Mouse (Mus musculus) cerebellum, adult 2 months (tissue): ENCODE measurements at regions not wholly inside any gene's neighbourhood (a gene's known extent, or its start where the extent isn't known, plus 50 kb on each side); places are given as distances from the start of the nearest gene placed in this dataset.

Experiments used
- CTCF ChIP-seq: fragments of 200-500 bp; IDR thresholded peaks from 2 replicates; pipeline ENCODE4 v1.5.1; 2011; ENCODE audit warnings: low read depth, mild to moderate bottlenecking, control low read depth, low read length, moderate library complexity, borderline replicate concordance; ENCODE audit not compliant: insufficient read depth
- POLR2A ChIP-seq: fragments of 200-500 bp; IDR thresholded peaks from 2 replicates; pipeline ENCODE4 v1.6.1; 2011; ENCODE audit warnings: low read length, control low read depth, borderline replicate concordance; ENCODE audit not compliant: insufficient read depth

- TF ChIP-seq POLR2A (no peak), CTCF (no peak)
These were observed 159.5 kb upstream of the Rybp start for GRCm38 (mm10) chr6:100446804-100447203.
